Mouse (Mus musculus) common myeloid progenitor, adult 5-6 weeks (primary cell): ENCODE data around the gene Olfr328. TPM values are rescaled to one million over a fixed set of nuclear protein-coding genes. Genes with fewer than 3 reads are reported as not detected.

Experiments used
- total RNA-seq: library from RNA; stranded (forward); fragments of 200-1000, 187-1606 nt; gene quantifications from 2 replicates; pipeline ENCODE4 v1.2.3, GENCODE M21; 2017

The Olfr328 gene
- total RNA-seq, 1 experiment from 2014 or later, result not detected

Other genes starting within 250 kb of the Olfr328 start
- 15.8 and 19.3 TPM in 2 replicates for gene Zfp692, start 248.6 kb downstream of the Olfr328 start, total RNA-seq
- gene Zfp672, start 225.3 kb downstream of the Olfr328 start, total RNA-seq, result 23.0 and 25.8 TPM in 2 replicates
- 12.7 and 13.5 TPM in 2 replicates for gene Sh3bp5l, start 224.9 kb downstream of the Olfr328 start, total RNA-seq
- gene Lypd8, start 176.6 kb downstream of the Olfr328 start, total RNA-seq, result not detected in 2 replicates
- not detected in 2 replicates for gene 1810065E05Rik, start 134.5 kb downstream of the Olfr328 start, total RNA-seq
- not detected in 2 replicates for gene Gm12253, start 123.1 kb downstream of the Olfr328 start, total RNA-seq
- gene Lypd9, start 102.7 kb downstream of the Olfr328 start, total RNA-seq, result not detected in 2 replicates
- gene Olfr30, start 93.4 kb downstream of the Olfr328 start, total RNA-seq, result not detected in 2 replicates
- not detected in 2 replicates for gene Olfr332, start 63.1 kb downstream of the Olfr328 start, total RNA-seq
- not detected in 2 replicates for gene Olfr331, start 53.1 kb downstream of the Olfr328 start, total RNA-seq
- gene Olfr330, start 20.8 kb downstream of the Olfr328 start, total RNA-seq, result not detected in 2 replicates
- not detected in 2 replicates for gene Olfr329-ps, start 9.2 kb downstream of the Olfr328 start, total RNA-seq
- gene Olfr224, start 14.9 kb upstream of the Olfr328 start, total RNA-seq, result not detected in 2 replicates
- gene Olfr325, start 22.1 kb upstream of the Olfr328 start, total RNA-seq, result not detected in 2 replicates
- not detected in 2 replicates for gene Olfr324, start 39.5 kb upstream of the Olfr328 start, total RNA-seq
- gene 2210407C18Rik, start 60.4 kb upstream of the Olfr328 start, total RNA-seq, result not detected in 2 replicates
- gene Olfr323, start 74.9 kb upstream of the Olfr328 start, total RNA-seq, result not detected in 2 replicates
- gene Trim58, start 84.8 kb upstream of the Olfr328 start, total RNA-seq, result 4.7 and 8.4 TPM in 2 replicates
- gene Olfr322, start 103.1 kb upstream of the Olfr328 start, total RNA-seq, result 0.27 TPM in 1 of 2 replicates, not detected in the other
- gene Olfr320, start 125.5 kb upstream of the Olfr328 start, total RNA-seq, result not detected in 2 replicates
- not detected in 2 replicates for gene Olfr319, start 143.5 kb upstream of the Olfr328 start, total RNA-seq
- gene Olfr318, start 168.4 kb upstream of the Olfr328 start, total RNA-seq, result not detected in 2 replicates
- not detected in 2 replicates for gene Olfr317, start 183.6 kb upstream of the Olfr328 start, total RNA-seq
- not detected in 2 replicates for gene Olfr316, start 197.1 kb upstream of the Olfr328 start, total RNA-seq
- not detected in 2 replicates for gene Olfr315, start 217.6 kb upstream of the Olfr328 start, total RNA-seq
- not detected in 2 replicates for gene Olfr314, start 227.3 kb upstream of the Olfr328 start, total RNA-seq
- gene Fam183b, start 246.3 kb upstream of the Olfr328 start, total RNA-seq, result not detected in 2 replicates